Mouse (Mus musculus) heart, embryonic 14.5 days (tissue): ENCODE results near the gene Slc12a7. TPM values are rescaled to one million over a fixed set of nuclear protein-coding genes. Genes with fewer than 3 reads are reported as not detected.

Source experiments
- polyA plus RNA-seq: library from polyadenylated mRNA; unstranded; fragments of >200 nt; fragmentation: Nextera tagmentation; extraction: Ambion mirVana; gene quantifications from 2 replicates; pipeline ENCODE4 v1.2.1, GENCODE M21; 2014

Slc12a7 gene
- polyA plus RNA-seq, 1 experiment from 2014 or later = 39.4 TPM

Other genes starting within 250 kb of the Slc12a7 start
- gene Slc6a3, start 196.3 kb upstream of the Slc12a7 start, polyA plus RNA-seq = 0.05 and 0.09 TPM in 2 replicates
- 103 and 113 TPM in 2 replicates for gene Clptm1l, start 129.1 kb upstream of the Slc12a7 start, polyA plus RNA-seq
- 1.5 and 1.8 TPM in 2 replicates for gene Tert, start 106.2 kb upstream of the Slc12a7 start, polyA plus RNA-seq
- gene Slc6a18, start 55.1 kb upstream of the Slc12a7 start, polyA plus RNA-seq = not detected in 2 replicates
- not detected in 2 replicates for gene Slc6a19, start 28.2 kb upstream of the Slc12a7 start, polyA plus RNA-seq
- 2.4 and 3.3 TPM in 2 replicates for gene Nkd2, start 114.5 kb downstream of the Slc12a7 start, polyA plus RNA-seq
- gene Trip13, start 204.7 kb downstream of the Slc12a7 start, polyA plus RNA-seq = 27.7 and 27.9 TPM in 2 replicates
- gene Brd9, start 204.7 kb downstream of the Slc12a7 start, polyA plus RNA-seq = 37.1 and 38.6 TPM in 2 replicates
- not detected in 2 replicates for gene Zdhhc11, start 230.8 kb downstream of the Slc12a7 start, polyA plus RNA-seq